Mouse (Mus musculus) liver, adult 2 months (tissue): ENCODE measurements around the gene Uckl1. TPM values are rescaled to one million over a fixed set of nuclear protein-coding genes. Genes with fewer than 3 reads are reported as not detected.

Experiments used
- DNase-seq: peaks from one replicate; pipeline ENCODE4 v3.0.0-alpha.2; 2011; ENCODE audit warnings: low read depth, low spot score; ENCODE audit errors: extremely low read depth
- H3K27ac ChIP-seq: fragments of 200-500 bp; replicated peaks from 2 replicates; pipeline ENCODE4 v1.5.1; 2012; ENCODE audit warnings: low read depth, mild to moderate bottlenecking, control low read depth, inconsistent platforms, low read length; ENCODE audit not compliant: insufficient read depth
- H3K27me3 ChIP-seq: fragments of 200-500 bp; 2 replicates; pipeline ENCODE4 v1.6.1; 2012; ENCODE audit warnings: mild to moderate bottlenecking, moderate library complexity, low read length, inconsistent platforms; ENCODE audit not compliant: control insufficient read depth, insufficient read depth
- H3K36me3 ChIP-seq: fragments of 200-500 bp; 2 replicates; pipeline ENCODE4 v1.6.1; 2012; ENCODE audit warnings: low read length, inconsistent platforms; ENCODE audit not compliant: control insufficient read depth, insufficient read depth
- H3K4me1 ChIP-seq: fragments of 200-500 bp; 2 replicates; pipeline ENCODE4 v1.6.1; 2011; ENCODE audit warnings: low read length; ENCODE audit not compliant: control insufficient read depth, insufficient read depth
- H3K4me3 ChIP-seq: fragments of 200-500 bp; 2 replicates; pipeline ENCODE4 v1.5.1; 2011; ENCODE audit warnings: low read depth, mild to moderate bottlenecking, control low read depth, low read length, moderate library complexity; ENCODE audit not compliant: insufficient read depth
- H3K79me2 ChIP-seq: fragments of 200-500 bp; 2 replicates; pipeline ENCODE4 v1.6.1; 2012; ENCODE audit warnings: inconsistent platforms, mild to moderate bottlenecking, low read length, moderate library complexity; ENCODE audit not compliant: control insufficient read depth, insufficient read depth
- H3K9ac ChIP-seq: fragments of 200-500 bp; 2 replicates; pipeline ENCODE4 v1.6.1; 2012; ENCODE audit warnings: low read depth, mild to moderate bottlenecking, control low read depth, inconsistent platforms, low read length
- CTCF ChIP-seq: fragments of 200-500 bp; IDR thresholded peaks from 2 replicates; pipeline ENCODE4 v1.5.1; 2011; ENCODE audit warnings: low read depth, low read length, control low read depth
- POLR2A ChIP-seq: fragments of 200-500 bp; IDR thresholded peaks from 2 replicates; pipeline ENCODE4 v1.6.1; 2011; ENCODE audit warnings: low read length, control low read depth; ENCODE audit not compliant: insufficient read depth; ENCODE audit errors: extremely low read depth
- WGBS: fragments of 180-500 bp; shearing (Covaris S2); methylation state at CpG from one replicate; pipeline ENCODE4 v1.1.7; 2018; 5-methylcytosine and 5-hydroxymethylcytosine counted together
- polyA plus RNA-seq: library from polyadenylated mRNA; depleted of rRNA; stranded (reverse); fragments of >200 nt; gene quantifications from 2 replicates; pipeline ENCODE4 v1.2.3, GENCODE M21; 2012
- total RNA-seq: library from RNA; depleted of rRNA; stranded (reverse); fragments of >200 nt; gene quantifications from 2 replicates; pipeline ENCODE4 v1.2.3, GENCODE M21; 2014

Uckl1 gene
- total and polyA plus RNA-seq, 2 experiments = 30.9 to 90.1 TPM

DNA sequence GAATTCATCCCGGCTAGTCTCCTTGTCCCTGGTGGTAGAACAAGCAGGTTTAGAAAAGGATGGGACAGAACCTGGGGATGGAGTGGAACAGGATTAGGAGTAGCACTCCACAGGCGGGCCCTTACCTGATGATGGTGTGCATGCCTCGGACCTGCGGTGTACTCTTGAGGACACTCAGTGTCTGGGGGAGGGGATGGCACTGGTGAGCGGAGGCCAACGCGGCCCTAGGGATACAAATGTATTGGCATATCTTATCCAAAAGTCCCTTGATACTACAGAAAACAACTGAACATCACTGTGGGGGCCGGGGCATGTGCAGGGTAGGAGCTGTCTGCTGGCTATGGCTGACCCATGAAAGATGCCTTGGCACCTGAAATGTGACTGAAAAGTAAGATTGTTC, 14.3 kb downstream of the Uckl1 start:
- no peaks in the 10 kb centered on the region for H3K4me1 ChIP-seq
- no peak for DNase-seq
- 86% methylated on average over 8 of the region's 8 CpGs for WGBS

DNA sequence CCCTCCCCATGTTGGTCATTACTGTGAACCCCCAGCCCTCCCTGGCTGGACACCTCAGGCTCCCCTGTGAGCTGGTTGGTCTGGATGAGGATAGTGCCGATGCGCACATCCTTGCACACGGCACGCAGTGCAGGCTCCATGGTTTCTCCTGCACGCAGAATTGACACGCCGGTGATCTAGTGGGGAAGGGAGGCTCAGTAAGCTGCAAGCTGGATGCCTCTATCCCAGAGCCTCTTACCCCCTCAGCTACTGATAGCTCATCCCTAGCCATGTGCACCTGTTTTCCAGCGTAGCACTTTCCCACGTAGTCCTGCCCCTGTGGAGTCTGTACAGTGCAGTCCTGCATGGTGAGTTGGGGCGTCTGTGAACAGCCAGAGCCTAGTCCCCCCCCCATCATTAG, 14.8 kb downstream of the Uckl1 start:
- Histone ChIP-seq H3K4me3 (no peak overlapping the region), H3K36me3 (peaks cover 2% of the 10 kb centered on the region; the same call in 1 of the 2 replicates), H3K9ac (no peak overlapping the region), H3K4me1 (no peaks in the 10 kb centered on the region), H3K79me2 (no peaks in the 10 kb centered on the region), H3K27ac (no peak overlapping the region), H3K27me3 (no peaks in the 10 kb centered on the region)
- no peak for TF ChIP-seq CTCF
- DNase-seq = no peak
- 95% methylated on average over 10 of the region's 10 CpGs for WGBS

More for the DNA sequence above, 14.3 kb downstream of the Uckl1 start:
- Histone ChIP-seq H3K4me3 (no peak overlapping the region), H3K27me3 (no peaks in the 10 kb centered on the region), H3K79me2 (no peaks in the 10 kb centered on the region), H3K27ac (no peak overlapping the region), H3K9ac (no peak overlapping the region), H3K36me3 (peaks cover 2% of the 10 kb centered on the region; the same call in 1 of the 2 replicates)
- TF ChIP-seq POLR2A (no peak), CTCF (no peak)

DNA sequence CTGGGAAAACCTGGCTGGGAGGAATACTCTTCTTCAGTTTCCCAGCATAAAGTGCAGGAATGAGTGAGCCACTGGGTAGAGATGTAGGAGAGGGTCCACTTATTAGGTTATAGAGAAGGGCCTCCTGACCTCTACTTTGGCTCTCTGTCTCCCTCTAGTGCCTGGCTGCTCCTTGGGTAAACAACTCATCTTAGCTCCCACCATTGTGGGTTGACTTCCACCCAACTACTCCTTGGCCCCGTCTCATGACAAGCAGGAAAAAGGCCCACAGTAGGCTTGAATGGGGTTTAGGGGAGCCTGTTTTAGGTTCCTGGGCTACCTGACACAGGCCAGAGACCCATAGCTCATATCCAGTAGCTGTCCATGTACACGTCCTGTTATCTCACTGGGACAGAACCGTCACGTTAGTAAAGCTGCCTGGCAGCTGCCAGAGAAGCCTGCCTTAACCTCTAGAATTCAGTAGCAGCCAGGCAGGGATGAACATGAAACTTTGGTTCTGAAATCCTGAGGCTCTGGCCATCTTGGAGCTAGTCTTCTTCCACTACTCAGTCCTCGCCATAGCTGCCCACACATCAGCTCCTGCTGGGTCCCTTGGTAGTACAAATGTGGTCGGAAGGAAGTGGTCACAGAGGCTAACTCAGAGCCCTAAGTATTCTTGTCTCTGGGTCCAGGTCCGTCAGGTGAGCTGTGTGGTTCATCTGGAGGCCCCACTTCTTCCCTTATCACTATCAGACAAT, 16.3 kb downstream of the Uckl1 start:
- TF ChIP-seq POLR2A (no peak), CTCF (peak; percentile 60)
- H3K27ac ChIP-seq = no peak overlapping the region
- H3K9ac ChIP-seq = no peak overlapping the region

DNA sequence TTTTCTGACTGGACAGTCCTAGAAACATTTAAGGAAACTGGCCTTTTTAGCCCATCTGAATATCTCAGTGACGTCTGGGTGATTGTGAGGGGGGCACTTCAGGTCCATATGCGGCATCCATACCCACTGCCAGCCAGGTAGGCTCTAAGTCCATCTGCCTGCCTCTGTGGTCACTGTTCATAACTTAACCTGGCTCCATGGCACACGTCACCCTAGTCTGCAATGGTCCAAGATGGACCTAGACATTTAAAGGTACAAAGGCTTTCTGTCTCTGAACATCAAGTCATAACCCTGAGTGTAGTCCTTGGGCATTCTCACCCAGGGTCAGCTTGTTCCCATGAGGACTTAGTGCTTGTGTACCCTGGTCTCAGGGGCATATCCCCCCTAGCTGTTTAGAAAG, 17.4 kb downstream of the Uckl1 start:
- WGBS = 94% methylated on average over 3 of the region's 3 CpGs
- Histone ChIP-seq H3K4me3 (no peak overlapping the region), H3K9ac (no peak overlapping the region), H3K27ac (no peak overlapping the region), H3K79me2 (no peaks in the 10 kb centered on the region), H3K27me3 (no peaks in the 10 kb centered on the region), H3K36me3 (no peaks in the 10 kb centered on the region; the same call in 1 of the 2 replicates), H3K4me1 (no peaks in the 10 kb centered on the region)
- TF ChIP-seq POLR2A (no peak), CTCF (no peak)
- no peak for DNase-seq

More for the DNA sequence above, 16.3 kb downstream of the Uckl1 start:
- H3K79me2 ChIP-seq = no peaks in the 10 kb centered on the region
- H3K36me3 ChIP-seq = peaks cover 2% of the 10 kb centered on the region; the same call in 1 of the 2 replicates
- DNase-seq = peak; percentile 23
- 81% methylated on average over 7 of the region's 7 CpGs for WGBS
- no peaks in the 10 kb centered on the region for H3K27me3 ChIP-seq
- no peak overlapping the region for H3K4me3 ChIP-seq
- no peaks in the 10 kb centered on the region for H3K4me1 ChIP-seq

DNA sequence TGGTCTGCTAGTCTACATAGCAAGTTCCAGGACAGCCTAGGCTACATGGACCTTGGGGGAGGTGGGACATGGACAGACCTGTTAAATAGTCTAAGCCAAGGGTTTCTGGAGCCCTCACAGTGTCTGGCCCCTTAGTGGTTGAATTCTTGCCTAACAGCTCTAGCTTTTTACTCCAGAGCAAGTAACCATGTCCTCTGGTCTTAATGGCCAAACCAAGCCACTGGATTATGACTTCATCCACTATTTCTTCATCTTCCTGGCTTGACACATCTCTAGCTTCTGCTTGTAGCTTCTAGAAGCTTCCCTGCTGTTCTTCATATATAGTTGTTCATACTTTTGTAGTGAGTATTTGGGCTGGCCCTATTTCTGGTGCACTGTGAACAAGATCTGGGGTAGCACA, 30.9 kb downstream of the Uckl1 start:
- no peaks in the 10 kb centered on the region for H3K79me2 ChIP-seq
- TF ChIP-seq CTCF (no peak), POLR2A (no peak)
- H3K27ac ChIP-seq = no peak overlapping the region
- no peak overlapping the region for H3K4me3 ChIP-seq
- no peak for DNase-seq
- H3K27me3 ChIP-seq = no peaks in the 10 kb centered on the region
- H3K4me1 ChIP-seq = no peaks in the 10 kb centered on the region
- H3K9ac ChIP-seq = no peak overlapping the region
- H3K36me3 ChIP-seq = peaks cover 22% of the 10 kb centered on the region

DNA sequence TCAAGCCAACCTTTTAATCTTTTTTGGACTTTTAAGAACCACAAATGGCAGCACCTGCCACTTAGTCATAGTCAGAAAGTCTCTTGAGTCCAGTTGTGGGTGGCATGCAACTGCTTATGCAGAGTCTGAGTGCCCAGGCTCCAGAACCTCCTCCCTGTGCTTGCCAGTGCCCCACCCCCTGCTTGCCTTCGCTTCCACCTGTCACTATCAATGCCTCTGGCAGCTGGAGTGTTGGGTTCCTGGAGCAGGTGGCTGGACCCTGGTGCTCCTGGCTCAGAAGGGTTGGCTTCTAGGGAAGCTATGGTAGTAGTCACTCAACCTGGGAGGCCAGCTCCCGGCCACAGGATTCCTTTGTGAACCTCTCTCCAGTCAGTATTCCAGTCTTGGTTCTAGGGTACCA, 34.5 kb downstream of the Uckl1 start:
- no peaks in the 10 kb centered on the region for H3K79me2 ChIP-seq
- H3K4me3 ChIP-seq = no peak overlapping the region
- H3K27ac ChIP-seq = no peak overlapping the region
- WGBS = 98% methylated on average over 2 of the region's 2 CpGs
- peaks cover 42% of the 10 kb centered on the region for H3K36me3 ChIP-seq
- H3K27me3 ChIP-seq = no peaks in the 10 kb centered on the region
- DNase-seq = no peak
- no peak overlapping the region for H3K9ac ChIP-seq
- TF ChIP-seq CTCF (no peak), POLR2A (no peak)
- no peaks in the 10 kb centered on the region for H3K4me1 ChIP-seq
